Mouse (Mus musculus) heart, embryonic 16.5 days (tissue): Measurements from ENCODE around the gene Parpbp. TPM values are rescaled to one million over a fixed set of nuclear protein-coding genes. Genes with fewer than 3 reads are reported as not detected.

Experiments used
- ATAC-seq: fragments of 200-750 bp; cut with Nextera tagmentation; replicated peaks from 2 replicates; pipeline ENCODE4 v1.8.0; 2017; ENCODE audit warnings: moderate number of reproducible peaks; ENCODE audit not compliant: insufficient read depth, low FRiP score; ENCODE audit errors: extremely low read depth
- H3K27ac ChIP-seq: fragments of 300-500 bp; sonication (generic); 2 replicates; pipeline ENCODE4 v1.5.1; 2014; ENCODE audit warnings: mild to moderate bottlenecking, low read length, control low read depth, moderate library complexity
- H3K27me3 ChIP-seq: fragments of 300-500 bp; sonication (generic); 2 replicates; pipeline ENCODE4 v1.6.1; 2014; ENCODE audit warnings: low read length, mixed read lengths; ENCODE audit not compliant: control insufficient read depth, insufficient read depth
- H3K36me3 ChIP-seq: fragments of 300-500 bp; sonication (generic); 2 replicates; pipeline ENCODE4 v1.6.1; 2014; ENCODE audit not compliant: control insufficient read depth, insufficient read depth
- H3K4me1 ChIP-seq: fragments of 300-500 bp; sonication (generic); 2 replicates; pipeline ENCODE4 v1.6.1; 2014; ENCODE audit warnings: low read length, mixed read lengths; ENCODE audit not compliant: control insufficient read depth, insufficient read depth
- H3K4me2 ChIP-seq: fragments of 300-500 bp; sonication (generic); 2 replicates; pipeline ENCODE4 v1.6.1; 2014; ENCODE audit warnings: low read depth, mild to moderate bottlenecking, control low read depth, low read length
- H3K4me3 ChIP-seq: fragments of 300-500 bp; sonication (generic); 2 replicates; pipeline ENCODE4 v1.5.1; 2014; ENCODE audit warnings: mild to moderate bottlenecking, control low read depth, low read length
- H3K9ac ChIP-seq: fragments of 300-500 bp; sonication (generic); 2 replicates; pipeline ENCODE4 v1.6.1; 2014; ENCODE audit warnings: low read length, control low read depth
- H3K9me3 ChIP-seq: fragments of 300-500 bp; sonication (generic); replicated peaks from 2 replicates; pipeline ENCODE4 v1.6.1; 2016; ENCODE audit warnings: low read length; ENCODE audit not compliant: control insufficient read depth
- WGBS: fragments of 180-500 bp; shearing (Covaris S2); extraction: QIAGEN DNeasy Blood & Tissue Kit; methylation state at CpG from one replicate; pipeline ENCODE4 v1.1.7; 2014; 5-methylcytosine and 5-hydroxymethylcytosine counted together
- polyA plus RNA-seq: library from polyadenylated mRNA; unstranded; fragments of >200 nt; fragmentation: Nextera tagmentation; extraction: Ambion mirVana; gene quantifications from 2 replicates; pipeline ENCODE4 v1.2.1, GENCODE M21; 2015

The Parpbp gene
- polyA plus RNA-seq, 1 experiment from 2014 or later = 9.4 TPM

- no peaks in the 10 kb centered on the region for H3K36me3 ChIP-seq
- no peak overlapping the region for H3K27ac ChIP-seq
- H3K9me3 ChIP-seq = no peaks in the 10 kb centered on the region
- ATAC-seq = no peak
- 67% methylated on average over 11 of the region's 11 CpGs for WGBS
- H3K4me3 ChIP-seq = no peak overlapping the region
- H3K4me1 ChIP-seq = no peaks in the 10 kb centered on the region
- no peak overlapping the region for H3K9ac ChIP-seq
- H3K4me2 ChIP-seq = no peak overlapping the region
- H3K27me3 ChIP-seq = no peaks in the 10 kb centered on the region
These were observed 100.5 kb downstream of the Parpbp start for GRCm38 (mm10) chr10:88046098-88046771.

- H3K27me3 ChIP-seq = no peaks in the 10 kb centered on the region
- H3K4me2 ChIP-seq = no peak overlapping the region
- H3K4me3 ChIP-seq = no peak overlapping the region
- H3K9ac ChIP-seq = no peak overlapping the region
- no peaks in the 10 kb centered on the region for H3K4me1 ChIP-seq
- H3K27ac ChIP-seq = no peak overlapping the region
- H3K36me3 ChIP-seq = no peaks in the 10 kb centered on the region
- no peaks in the 10 kb centered on the region for H3K9me3 ChIP-seq
- 58% methylated on average over 4 of the region's 4 CpGs for WGBS
- ATAC-seq = no peak
These were observed 102.4 kb downstream of the Parpbp start for GRCm38 (mm10) chr10:88044297-88044696.

Other genes with a start within 250 kb of the Parpbp start
- 0.33 TPM in 1 of 2 replicates, not detected in the other for gene Pmch, start 55.9 kb downstream of the Parpbp start, polyA plus RNA-seq
- gene Nup37, start 51 bp upstream of the Parpbp start, polyA plus RNA-seq = 33.5 and 37.0 TPM in 2 replicates
- gene Washc3, start 54.2 kb upstream of the Parpbp start, polyA plus RNA-seq = 45.9 and 47.5 TPM in 2 replicates
- gene Dram1, start 232.1 kb upstream of the Parpbp start, polyA plus RNA-seq = 3.3 and 11.8 TPM in 2 replicates
- gene Gnptab, start 232.2 kb upstream of the Parpbp start, polyA plus RNA-seq = 9.4 and 9.6 TPM in 2 replicates